Mouse (Mus musculus) myocyte (in vitro differentiated cells): ENCODE results near the gene Robo2.

Source experiments
- CEBPB ChIP-seq: IDR thresholded peaks from 2 replicates; pipeline ENCODE4 v1.6.1; 2011; ENCODE audit warnings: mild to moderate bottlenecking, moderate library complexity; ENCODE audit not compliant: poor library complexity, insufficient read depth, severe bottlenecking
- E2F4 ChIP-seq: IDR thresholded peaks from one replicate; pipeline ENCODE4 v1.6.1; 2011; ENCODE audit warnings: mild to moderate bottlenecking, control low read depth, moderate library complexity; ENCODE audit not compliant: insufficient read depth
- MAX ChIP-seq: IDR thresholded peaks from one replicate; pipeline ENCODE4 v1.6.1; 2011; ENCODE audit warnings: low read depth, mild to moderate bottlenecking, control low read depth
- MYOD1 ChIP-seq, 3 experiments: IDR thresholded peaks; one replicate each; pipeline ENCODE4 v1.6.1; 2011; ENCODE audit warnings: control low read depth in 2 of 3, low read depth in 2 of 3, mild to moderate bottlenecking in 2 of 3, moderate library complexity in 1 of 3; ENCODE audit not compliant: insufficient read length in 2 of 3, control insufficient read depth in 1 of 3
- MYOG ChIP-seq, 3 experiments: IDR thresholded peaks; one replicate each; pipeline ENCODE4 v1.6.1; 2011; ENCODE audit warnings: control low read depth in 2 of 3, low read depth in 2 of 3, mild to moderate bottlenecking in 2 of 3; ENCODE audit not compliant: insufficient read length in 2 of 3, control insufficient read depth in 1 of 3, insufficient read depth in 1 of 3
- POLR2A ChIP-seq: IDR thresholded peaks from one replicate; pipeline ENCODE4 v1.6.1; 2011; ENCODE audit warnings: low read depth, mild to moderate bottlenecking, control low read depth, moderate library complexity; ENCODE audit not compliant: insufficient read length
- POLR2AphosphoS2 ChIP-seq: IDR thresholded peaks from one replicate; pipeline ENCODE4 v1.6.1; 2011; ENCODE audit warnings: low read depth, control low read depth; ENCODE audit not compliant: insufficient read length
- REST ChIP-seq: IDR thresholded peaks from one replicate; pipeline ENCODE4 v1.6.1; 2011; ENCODE audit warnings: mild to moderate bottlenecking, control low read depth, moderate library complexity; ENCODE audit not compliant: insufficient read depth, insufficient read length
- SRF ChIP-seq: IDR thresholded peaks from one replicate; pipeline ENCODE4 v1.6.1; 2011; ENCODE audit warnings: low read depth; ENCODE audit not compliant: control insufficient read depth, insufficient read length
- TCF12 ChIP-seq: IDR thresholded peaks from one replicate; pipeline ENCODE4 v1.6.1; 2011; ENCODE audit warnings: mild to moderate bottlenecking, control low read depth; ENCODE audit not compliant: poor library complexity, insufficient read depth, severe bottlenecking
- TCF3 ChIP-seq: IDR thresholded peaks from one replicate; pipeline ENCODE4 v1.6.1; 2011; ENCODE audit warnings: low read depth, control low read depth; ENCODE audit not compliant: insufficient read length
- USF1 ChIP-seq: IDR thresholded peaks from one replicate; pipeline ENCODE4 v1.6.1; 2011; ENCODE audit warnings: low read depth, mild to moderate bottlenecking, control low read depth, moderate library complexity

GRCm38 (mm10) chr16:74159189-74159588 lies 252.4 kb downstream of the Robo2 start:
- no peak for TF ChIP-seq E2F4
- peak; percentile 12 for TF ChIP-seq TCF12
- TF ChIP-seq POLR2A, result no peak
- TF ChIP-seq USF1, result no peak
- TF ChIP-seq CEBPB, result peak; percentile 21; the same call in 1 of the 2 replicates
- no peak for TF ChIP-seq TCF3
- TF ChIP-seq POLR2AphosphoS2, result no peak
- TF ChIP-seq MYOD1 (IDR thresholded peaks at IDR 0.05; ENCODE audit: control insufficient read depth in 1 of 3, insufficient read length in 2 of 3, low read depth in 2 of 3), result peak in 2 of 3 experiments; percentile 46 to 72
- no peak for TF ChIP-seq REST
- no peak for TF ChIP-seq MAX
- TF ChIP-seq MYOG (IDR thresholded peaks at IDR 0.05; ENCODE audit: control insufficient read depth in 1 of 3, insufficient read depth in 1 of 3, insufficient read length in 2 of 3, low read depth in 2 of 3), result no peak
- no peak for TF ChIP-seq SRF
